9 mouse cellular contexts compared by ENCODE assay signal in the genomic region with DNA sequence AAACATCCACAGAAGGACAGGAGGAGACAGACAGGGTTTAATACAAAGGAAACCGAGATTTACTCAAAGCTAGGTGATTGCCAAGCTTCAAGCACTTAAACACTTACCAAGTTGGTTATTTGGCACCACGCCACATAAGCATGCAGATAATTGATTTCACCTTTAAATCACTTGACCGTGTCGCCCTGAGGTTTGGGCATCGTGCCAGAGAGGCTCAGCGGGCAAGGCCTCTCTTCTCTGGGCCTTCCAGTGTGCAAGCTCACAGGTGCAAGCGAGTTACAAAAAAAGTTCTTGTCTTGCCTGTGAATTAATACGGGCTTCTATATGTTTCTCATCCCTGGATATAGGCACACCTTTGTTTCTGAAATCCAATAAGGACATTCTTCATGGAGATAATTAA.
DNase-seq lines count a peak whose midpoint lies in the region; ATAC-seq and TF ChIP-seq lines count a peak whose summit lies in the region.
"Had no signal": no experiment of that assay in that cellular context is flagged by ENCODE, and none has a peak within 500 bp of the region (broad histone marks: within the 10 kb centered on the region; RNA-seq: fewer than 3 reads in every experiment).

No protein-coding gene starts in this region.

- no peaks in the 10 kb centered on the region for H3K9me3 ChIP-seq in heart, embryonic 14.5 days (ENCODE audit: control insufficient read depth, low read length)
- H3K9me3 ChIP-seq in stomach, postnatal 0 days (ENCODE audit: control insufficient read depth, low read length) = no peaks in the 10 kb centered on the region

- H3K27me3 ChIP-seq in heart, embryonic 14.5 days (ENCODE audit: control insufficient read depth, insufficient read depth, low read length) = no peaks in the 10 kb centered on the region; the same call in 1 of the 2 replicates
- no peaks in the 10 kb centered on the region for H3K27me3 ChIP-seq in stomach, postnatal 0 days (ENCODE audit: control insufficient read depth, insufficient read depth, low read length)

- no peak for TF ChIP-seq EP300 in stomach, postnatal 0 days (optimal IDR thresholded peaks at IDR 0.05)

- H3K36me3 ChIP-seq in heart, embryonic 14.5 days (ENCODE audit: control insufficient read depth, insufficient read depth, low read length) = no peaks in the 10 kb centered on the region
- H3K36me3 ChIP-seq in stomach, postnatal 0 days (ENCODE audit: control insufficient read depth, insufficient read depth, low read length) = no peaks in the 10 kb centered on the region

- peak overlapping the region; percentile 36; the same call in 1 of the 2 replicates for H3K4me2 ChIP-seq in heart, embryonic 14.5 days (ENCODE audit: low read length)
- no peak overlapping the region for H3K4me2 ChIP-seq in stomach, postnatal 0 days (replicated peaks; ENCODE audit: low read depth)
- H3K4me2 ChIP-seq: midbrain, embryonic 11.5 days had no signal

- H3K4me3 ChIP-seq in heart, embryonic 14.5 days (ENCODE audit: control insufficient read depth in 1 of 2, insufficient read depth in 1 of 2, low read depth in 1 of 2, low read length in 2 of 2) = no peak overlapping the region
- no peak overlapping the region for H3K4me3 ChIP-seq in stomach, postnatal 0 days (ENCODE audit: low read depth, low read length)

- no peak for TF ChIP-seq CTCF in stomach, postnatal 0 days (IDR thresholded peaks at IDR 0.05; ENCODE audit: low read depth)

- no peak for DNase-seq in heart, postnatal 36 days
- peak; percentile 63 for DNase-seq in testis, postnatal 10 days (ENCODE audit: low spot score)
- no peak for DNase-seq in testis, postnatal 14 days (ENCODE audit: low spot score)
- DNase-seq in kidney, postnatal 14 days = peak; percentile 81
- DNase-seq in stomach, postnatal 0 days (ENCODE audit: low spot score) = peak; percentile 76
- DNase-seq in spleen, adult 12 weeks (ENCODE audit: low spot score) = no peak

- intact Hi-C loops in heart, postnatal 36 days (cut with DNase I) = loop anchor here (10.0 kb wide), 1 partner anchor 410 kb away; no protein-coding TSS in a partner anchor

- H3K9ac ChIP-seq in heart, embryonic 14.5 days (ENCODE audit: low read length) = no peak overlapping the region
- H3K9ac ChIP-seq in stomach, postnatal 0 days (ENCODE audit: low read length) = no peak overlapping the region

- no peak overlapping the region for H3K27ac ChIP-seq in heart, embryonic 14.5 days (replicated peaks in 1 of 2; ENCODE audit: control insufficient read depth in 1 of 2, insufficient read depth in 1 of 2, low read depth in 2 of 2, low read length in 2 of 2)
- no peak overlapping the region for H3K27ac ChIP-seq in stomach, postnatal 0 days (replicated peaks)

- WGBS in heart, embryonic 14.5 days = 26% methylated on average over 8 of the region's 8 CpGs
- WGBS in stomach, postnatal 0 days = 23% methylated on average over 8 of the region's 8 CpGs

- H3K4me1 ChIP-seq in heart, embryonic 14.5 days (ENCODE audit: control insufficient read depth in 2 of 2, insufficient read depth in 2 of 2, low read length in 2 of 2) = peaks cover 6 to 20% of the 10 kb centered on the region in 2 experiments
- no peaks in the 10 kb centered on the region for H3K4me1 ChIP-seq in stomach, postnatal 0 days (replicated peaks; ENCODE audit: control insufficient read depth, insufficient read depth)

- no peak for ATAC-seq in heart, embryonic 14.5 days (ENCODE audit: insufficient number of reproducible peaks, insufficient read depth, low FRiP score, low read depth)
- ATAC-seq in stomach, postnatal 0 days (ENCODE audit: low FRiP score, low TSS enrichment) = no peak; the same call in 1 of the 2 replicates
- no peak for ATAC-seq in monocyte, adult 5-6 weeks (replicated peaks; ENCODE audit: insufficient number of reproducible peaks, low FRiP score, low TSS enrichment, poor library complexity, severe bottlenecking)

Comparison
In these comparisons a context has a peak if more than half of its experiments do, and no peak if none do; other contexts are left out.
1. DNase-seq: peak in testis, postnatal 10 days (single experiment), kidney, postnatal 14 days (single experiment) and stomach, postnatal 0 days (single experiment); none in heart, postnatal 36 days (0 of 2), testis, postnatal 14 days (single experiment) and spleen, adult 12 weeks (single experiment).